Comparison of ENCODE assay signal across 22 mouse cellular contexts in genomic region chr14:20183701-20184100, GRCm38 (mm10). TPM values are rescaled to one million over a fixed set of nuclear protein-coding genes. Genes with fewer than 3 reads are reported as not detected.
A peak's percentile ranks its signal among the peaks of the same experiment; 100 is the strongest.
DNase-seq lines count a peak whose midpoint lies in the region; ATAC-seq and TF ChIP-seq lines count a peak whose summit lies in the region.
"Had no signal": no experiment of that assay in that cellular context is flagged by ENCODE, and none has a peak within 500 bp of the region (broad histone marks: within the 10 kb centered on the region; RNA-seq: fewer than 3 reads in every experiment).

No protein-coding gene starts in this region.

- H3K4me2 ChIP-seq in hindbrain, embryonic 12.5 days (replicated peaks), result no peak overlapping the region
- no peak overlapping the region for H3K4me2 ChIP-seq in hindbrain, postnatal 0 days (ENCODE audit: low read depth, low read length)
- H3K4me2 ChIP-seq in neural tube, embryonic 13.5 days, result no peak overlapping the region
- no peak overlapping the region for H3K4me2 ChIP-seq in neural tube, embryonic 15.5 days
- H3K4me2 ChIP-seq: heart, embryonic 13.5 days; hindbrain, embryonic 15.5 days; lung, embryonic 14.5 days had no signal

- H3K9me3 ChIP-seq in hindbrain, embryonic 12.5 days (replicated peaks), result no peaks in the 10 kb centered on the region
- no peaks in the 10 kb centered on the region for H3K9me3 ChIP-seq in hindbrain, postnatal 0 days (ENCODE audit: low read length)
- no peaks in the 10 kb centered on the region for H3K9me3 ChIP-seq in neural tube, embryonic 13.5 days
- H3K9me3 ChIP-seq in neural tube, embryonic 15.5 days (replicated peaks), result no peaks in the 10 kb centered on the region
- H3K9me3 ChIP-seq: heart, embryonic 13.5 days; hindbrain, embryonic 15.5 days had no signal

- H3K4me3 ChIP-seq in hindbrain, embryonic 12.5 days, result no peak overlapping the region
- H3K4me3 ChIP-seq in hindbrain, postnatal 0 days (ENCODE audit: low read length), result no peak overlapping the region
- no peak overlapping the region for H3K4me3 ChIP-seq in neural tube, embryonic 13.5 days
- H3K4me3 ChIP-seq in neural tube, embryonic 15.5 days (replicated peaks), result no peak overlapping the region
- H3K4me3 ChIP-seq: heart, embryonic 13.5 days; hindbrain, embryonic 15.5 days had no signal

- H3K36me3 ChIP-seq in hindbrain, embryonic 12.5 days, result no peaks in the 10 kb centered on the region
- H3K36me3 ChIP-seq in hindbrain, postnatal 0 days (ENCODE audit: insufficient read depth, low read length), result no peaks in the 10 kb centered on the region
- H3K36me3 ChIP-seq in neural tube, embryonic 13.5 days, result no peaks in the 10 kb centered on the region
- no peaks in the 10 kb centered on the region for H3K36me3 ChIP-seq in neural tube, embryonic 15.5 days
- H3K36me3 ChIP-seq: heart, embryonic 13.5 days; hindbrain, embryonic 15.5 days had no signal

- H3K4me1 ChIP-seq in hindbrain, embryonic 12.5 days, result peaks cover 35% of the 10 kb centered on the region
- peaks cover 9% of the 10 kb centered on the region; the same call in 1 of the 2 replicates for H3K4me1 ChIP-seq in hindbrain, postnatal 0 days (ENCODE audit: insufficient read depth, low read length)
- H3K4me1 ChIP-seq in neural tube, embryonic 13.5 days (replicated peaks), result peaks cover 40% of the 10 kb centered on the region
- peaks cover 15% of the 10 kb centered on the region for H3K4me1 ChIP-seq in neural tube, embryonic 15.5 days

- H3K27ac ChIP-seq in hindbrain, embryonic 12.5 days, result 0 out of 2 replicates have a peak overlapping the region, but pooled peaks have one; percentile 12
- no peak overlapping the region for H3K27ac ChIP-seq in hindbrain, postnatal 0 days
- H3K27ac ChIP-seq in neural tube, embryonic 13.5 days (replicated peaks), result no peak overlapping the region
- no peak overlapping the region for H3K27ac ChIP-seq in neural tube, embryonic 15.5 days (replicated peaks)
- H3K27ac ChIP-seq: heart, embryonic 13.5 days; hindbrain, embryonic 15.5 days; kidney, postnatal 0 days; liver, embryonic 14.5 days had no signal

- DNase-seq in embryo, embryonic 10.5 days (ENCODE audit: low spot score), result peak; percentile 46
- DNase-seq in embryo, embryonic 10 days (ENCODE audit: low spot score), result no peak
- no peak for DNase-seq in hindbrain, postnatal 0 days (ENCODE audit: low spot score)
- no peak for DNase-seq in thymus, postnatal 36 days
- DNase-seq: adrenal gland, postnatal 10 days; cerebellum, adult 8-10 months; cerebellum, postnatal 36 days; gastrocnemius, postnatal 14 days; heart, adult 11 months; heart, postnatal 14 days; layer of hippocampus, adult 9-11 months; lung, embryonic 14.5 days; thymus, postnatal 14 days had no signal

- no peak for ATAC-seq in hindbrain, embryonic 12.5 days (ENCODE audit: low FRiP score)
- no peak for ATAC-seq in hindbrain, postnatal 0 days
- ATAC-seq in neural tube, embryonic 13.5 days (ENCODE audit: low read depth), result no peak
- no peak for ATAC-seq in neural tube, embryonic 15.5 days (ENCODE audit: low FRiP score)
- ATAC-seq: intestine, embryonic 16.5 days; midbrain, embryonic 16.5 days had no signal

- H3K27me3 ChIP-seq in hindbrain, embryonic 12.5 days, result 0 out of 2 replicates have a peak, but pooled peaks cover 5% of the 10 kb centered on the region
- peaks cover 6% of the 10 kb centered on the region for H3K27me3 ChIP-seq in hindbrain, postnatal 0 days (ENCODE audit: insufficient read depth, low read length)
- H3K27me3 ChIP-seq in neural tube, embryonic 13.5 days, result peaks cover 13% of the 10 kb centered on the region
- peaks cover 14% of the 10 kb centered on the region for H3K27me3 ChIP-seq in neural tube, embryonic 15.5 days (replicated peaks)

- TF ChIP-seq CTCF in hindbrain, postnatal 0 days (IDR thresholded peaks at IDR 0.05; ENCODE audit: low read depth), result no peak

- 43% methylated on average over 5 of the region's 5 CpGs for WGBS in hindbrain, embryonic 12.5 days
- 36% methylated on average over 5 of the region's 5 CpGs for WGBS in hindbrain, postnatal 0 days
- WGBS in neural tube, embryonic 13.5 days, result 35% methylated on average over 5 of the region's 5 CpGs
- 27% methylated on average over 5 of the region's 5 CpGs for WGBS in neural tube, embryonic 15.5 days

- no peak overlapping the region for H3K9ac ChIP-seq in hindbrain, embryonic 12.5 days
- no peak overlapping the region for H3K9ac ChIP-seq in hindbrain, postnatal 0 days (replicated peaks; ENCODE audit: low read length)
- H3K9ac ChIP-seq in neural tube, embryonic 13.5 days, result peak overlapping the region; percentile 34; the same call in 1 of the 2 replicates
- no peak overlapping the region for H3K9ac ChIP-seq in neural tube, embryonic 15.5 days (replicated peaks)
- H3K9ac ChIP-seq: heart, embryonic 13.5 days; hindbrain, embryonic 15.5 days; liver, embryonic 14.5 days; lung, embryonic 14.5 days had no signal

RNA-seq across cellular contexts. Expression of gene Kcnk5, which starts 2.1 kb away (rescaled TPM):
- 5.8 and 6.9 TPM in 2 replicates for polyA plus RNA-seq in hindbrain, embryonic 12.5 days (2016; fragmentation: Nextera tagmentation; extraction: Ambion mirVana)
- 0.84 and 1.7 TPM in 2 replicates for total RNA-seq in hindbrain, postnatal 0 days (2014; rRNA removed)
- 1.0 TPM in 2 replicates for polyA plus RNA-seq in hindbrain, postnatal 0 days (2015; fragmentation: Nextera tagmentation; extraction: Ambion mirVana)
- 3.4 and 3.9 TPM in 2 replicates for polyA plus RNA-seq in neural tube, embryonic 13.5 days (2015; fragmentation: Nextera tagmentation; extraction: Ambion mirVana)
- 1.5 and 4.2 TPM in 2 replicates for polyA plus RNA-seq in neural tube, embryonic 15.5 days (2015; fragmentation: Nextera tagmentation; extraction: Ambion mirVana)

RNA-seq across cellular contexts. Expression of gene Saysd1, which starts 45.4 kb away (rescaled TPM):
- polyA plus RNA-seq in hindbrain, embryonic 12.5 days (2016; fragmentation: Nextera tagmentation; extraction: Ambion mirVana), result 10.6 and 10.8 TPM in 2 replicates
- 4.8 and 6.8 TPM in 2 replicates for total RNA-seq in hindbrain, postnatal 0 days (2014; rRNA removed)
- polyA plus RNA-seq in hindbrain, postnatal 0 days (2015; fragmentation: Nextera tagmentation; extraction: Ambion mirVana), result 9.8 and 11.4 TPM in 2 replicates
- 12.3 and 14.3 TPM in 2 replicates for polyA plus RNA-seq in neural tube, embryonic 13.5 days (2015; fragmentation: Nextera tagmentation; extraction: Ambion mirVana)
- 11.3 and 11.9 TPM in 2 replicates for polyA plus RNA-seq in neural tube, embryonic 15.5 days (2015; fragmentation: Nextera tagmentation; extraction: Ambion mirVana)
